Mouse (Mus musculus): ENCODE data around the gene Skor1. TPM values are rescaled to one million over a fixed set of nuclear protein-coding genes. Genes with fewer than 3 reads are reported as not detected.
A peak's percentile ranks its signal among the peaks of the same experiment; 100 is the strongest.

Gene Skor1
- polyA plus RNA-seq, 1 experiment from 2014 or later = 0.35 TPM

DNA sequence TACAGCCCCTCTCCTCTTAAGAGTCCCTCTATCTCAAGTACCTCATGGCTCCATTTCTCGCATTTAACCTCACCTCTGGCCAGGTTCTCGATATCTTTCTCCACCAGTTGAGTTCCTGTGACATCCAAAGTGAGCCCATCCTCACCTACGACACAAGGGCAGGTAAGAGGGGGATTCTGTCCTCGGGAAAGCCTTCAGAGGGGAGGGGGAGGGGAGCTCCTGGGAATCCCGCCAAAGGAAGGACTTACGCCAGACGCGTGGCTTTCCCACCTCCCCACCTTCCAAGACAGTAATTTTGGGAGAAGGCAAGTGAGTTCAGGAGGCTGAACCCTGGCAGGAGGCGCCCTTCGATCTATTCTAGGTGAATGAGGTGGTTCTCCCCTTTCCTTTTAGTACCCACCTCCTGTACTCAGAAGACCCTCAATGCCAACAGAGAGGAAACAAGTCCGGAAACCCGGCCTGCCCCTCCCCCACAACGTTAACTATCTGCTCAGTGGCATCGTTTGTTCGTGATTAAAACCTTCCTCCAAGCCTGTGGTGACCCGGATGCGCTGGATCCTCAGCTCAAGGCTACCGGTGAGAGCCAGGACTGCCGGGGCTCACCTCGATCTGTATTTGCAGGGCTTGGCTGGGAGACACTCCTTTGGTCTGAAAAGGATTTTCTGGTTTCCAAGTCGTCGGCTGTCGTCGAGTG, 7.0 kb downstream of the Skor1 start:
- WGBS = 2% methylated on average over 24 of the region's 24 CpGs
- peaks cover 99% of the 10 kb centered on the region for H3K27me3 ChIP-seq
- H3K4me2 ChIP-seq (replicated peaks) = no peak overlapping the region; the same call in 1 of the 2 replicates
- no peak overlapping the region for H3K27ac ChIP-seq
- H3K9ac ChIP-seq = no peak overlapping the region
- no peaks in the 10 kb centered on the region for H3K9me3 ChIP-seq
- no peak overlapping the region for H3K4me3 ChIP-seq
- H3K4me1 ChIP-seq = peaks cover 41% of the 10 kb centered on the region
- no peak for ATAC-seq (ENCODE audit: insufficient number of reproducible peaks, insufficient read depth, low FRiP score, low TSS enrichment)
- no peaks in the 10 kb centered on the region for H3K36me3 ChIP-seq

- Histone ChIP-seq H3K4me1 (peaks cover 37% of the 10 kb centered on the region), H3K27me3 (peaks cover 97% of the 10 kb centered on the region), H3K27ac (no peak overlapping the region), H3K4me3 (no peak overlapping the region), H3K36me3 (no peaks in the 10 kb centered on the region), H3K9me3 (no peaks in the 10 kb centered on the region), H3K9ac (no peak overlapping the region), H3K4me2 (replicated peaks) (no peak overlapping the region)
- no peak for ATAC-seq (ENCODE audit: insufficient number of reproducible peaks, insufficient read depth, low FRiP score, low TSS enrichment)
- 2% methylated on average over 9 of the region's 9 CpGs for WGBS
These were observed 8.6 kb downstream of the Skor1 start for GRCm38 (mm10) chr9:63140211-63140610.

DNA sequence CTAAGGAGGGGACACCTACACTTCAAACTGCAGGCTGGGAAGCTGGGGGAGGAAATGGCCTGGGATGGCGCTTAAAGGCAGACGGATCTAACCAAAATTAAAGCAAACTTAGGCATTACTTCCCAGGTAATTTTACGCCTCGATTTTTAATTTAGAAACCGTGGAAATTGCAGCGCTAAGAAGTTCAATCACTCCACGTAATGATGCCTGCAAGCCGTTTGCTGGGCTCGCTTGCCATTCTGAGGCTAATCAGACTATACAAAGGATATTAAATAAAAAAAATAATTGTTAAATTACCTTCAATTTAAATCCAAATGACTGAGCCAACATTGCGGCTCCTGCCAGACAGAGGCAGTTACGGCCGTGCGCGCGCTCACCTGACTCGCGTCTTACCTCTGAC, 9.1 kb downstream of the Skor1 start:
- Histone ChIP-seq H3K4me3 (no peak overlapping the region), H3K27me3 (peaks cover 97% of the 10 kb centered on the region), H3K9me3 (no peaks in the 10 kb centered on the region), H3K4me2 (replicated peaks) (no peak overlapping the region), H3K36me3 (no peaks in the 10 kb centered on the region), H3K4me1 (peaks cover 36% of the 10 kb centered on the region), H3K27ac (no peak overlapping the region), H3K9ac (no peak overlapping the region)
- 3% methylated on average over 17 of the region's 17 CpGs for WGBS
- ATAC-seq (ENCODE audit: insufficient number of reproducible peaks, insufficient read depth, low FRiP score, low TSS enrichment) = no peak

- Histone ChIP-seq H3K9me3 (no peaks in the 10 kb centered on the region), H3K4me2 (replicated peaks) (peak overlapping the region; percentile 37), H3K9ac (no peak overlapping the region), H3K27ac (no peak overlapping the region), H3K4me3 (peak overlapping the region; percentile 18), H3K36me3 (no peaks in the 10 kb centered on the region), H3K4me1 (peaks cover 30% of the 10 kb centered on the region), H3K27me3 (peaks cover 97% of the 10 kb centered on the region)
- no peak for ATAC-seq (ENCODE audit: insufficient number of reproducible peaks, insufficient read depth, low FRiP score, low TSS enrichment)
- under 1% methylated on average over 31 of the region's 31 CpGs for WGBS
These were observed 10.2 kb downstream of the Skor1 start for GRCm38 (mm10) chr9:63138481-63138967.

GRCm38 (mm10) chr9:63137615-63137915, 11.2 kb downstream of the Skor1 start:
- H3K36me3 ChIP-seq = no peaks in the 10 kb centered on the region
- peaks cover 89% of the 10 kb centered on the region for H3K27me3 ChIP-seq
- 2% methylated on average over 6 of the region's 6 CpGs for WGBS
- H3K4me1 ChIP-seq = peaks cover 31% of the 10 kb centered on the region
- H3K9me3 ChIP-seq = no peaks in the 10 kb centered on the region
- H3K4me3 ChIP-seq = 0 out of 2 replicates have a peak overlapping the region, but pooled peaks have one; percentile 12
- no peak overlapping the region for H3K27ac ChIP-seq
- no peak overlapping the region for H3K9ac ChIP-seq
- no peak overlapping the region for H3K4me2 ChIP-seq (replicated peaks)
- no peak for ATAC-seq (ENCODE audit: insufficient number of reproducible peaks, insufficient read depth, low FRiP score, low TSS enrichment)

- H3K4me1 ChIP-seq = peaks cover 27% of the 10 kb centered on the region
- H3K27ac ChIP-seq = no peak overlapping the region
- no peak overlapping the region for H3K4me2 ChIP-seq (replicated peaks)
These were observed 11.8 kb downstream of the Skor1 start for GRCm38 (mm10) chr9:63136756-63137614.

DNA sequence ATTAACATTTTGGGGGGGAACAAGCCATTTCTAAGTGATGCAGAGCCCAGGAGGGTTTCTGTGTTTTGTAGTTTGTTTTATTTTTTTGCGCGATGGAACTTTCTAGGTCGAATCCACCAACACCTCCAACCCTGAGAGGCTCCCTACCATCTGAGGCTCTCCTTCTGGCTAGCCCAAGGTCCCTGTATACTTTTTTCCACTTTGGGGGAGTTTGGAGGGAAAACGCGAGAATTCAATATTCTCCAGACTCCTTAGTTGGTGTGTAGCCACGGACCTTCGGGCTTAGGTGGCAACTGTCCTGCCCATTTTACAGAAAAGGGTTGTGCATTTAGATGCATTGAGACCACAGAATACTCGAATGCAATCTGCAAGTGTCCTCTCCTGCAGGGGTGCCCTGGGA, 12.5 kb downstream of the Skor1 start:
- Histone ChIP-seq H3K4me1 (peaks cover 31% of the 10 kb centered on the region), H3K36me3 (no peaks in the 10 kb centered on the region), H3K4me2 (replicated peaks) (no peak overlapping the region; the same call in 1 of the 2 replicates), H3K9ac (no peak overlapping the region), H3K4me3 (no peak overlapping the region), H3K27me3 (peaks cover 76% of the 10 kb centered on the region), H3K9me3 (no peaks in the 10 kb centered on the region), H3K27ac (no peak overlapping the region)
- 6% methylated on average over 8 of the region's 8 CpGs for WGBS
- no peak for ATAC-seq (ENCODE audit: insufficient number of reproducible peaks, insufficient read depth, low FRiP score, low TSS enrichment)

More at GRCm38 (mm10) chr9:63136756-63137614, 11.8 kb downstream of the Skor1 start:
- Histone ChIP-seq H3K9me3 (no peaks in the 10 kb centered on the region), H3K27me3 (peaks cover 83% of the 10 kb centered on the region), H3K9ac (no peak overlapping the region), H3K36me3 (no peaks in the 10 kb centered on the region), H3K4me3 (peak overlapping the region; percentile 12)
- no peak for ATAC-seq (ENCODE audit: insufficient number of reproducible peaks, insufficient read depth, low FRiP score, low TSS enrichment)
- 2% methylated on average over 19 of the region's 19 CpGs for WGBS

- Histone ChIP-seq H3K27me3 (peaks cover 75% of the 10 kb centered on the region), H3K4me3 (peak overlapping the region; percentile 24), H3K36me3 (no peaks in the 10 kb centered on the region), H3K9ac (no peak overlapping the region), H3K9me3 (no peaks in the 10 kb centered on the region), H3K27ac (no peak overlapping the region), H3K4me1 (peaks cover 33% of the 10 kb centered on the region), H3K4me2 (replicated peaks) (peak overlapping the region; percentile 48)
- ATAC-seq (ENCODE audit: insufficient number of reproducible peaks, insufficient read depth, low FRiP score, low TSS enrichment) = no peak
- WGBS = under 1% methylated on average over 16 of the region's 16 CpGs
These were observed 13.0 kb downstream of the Skor1 start for GRCm38 (mm10) chr9:63135801-63136200.

DNA sequence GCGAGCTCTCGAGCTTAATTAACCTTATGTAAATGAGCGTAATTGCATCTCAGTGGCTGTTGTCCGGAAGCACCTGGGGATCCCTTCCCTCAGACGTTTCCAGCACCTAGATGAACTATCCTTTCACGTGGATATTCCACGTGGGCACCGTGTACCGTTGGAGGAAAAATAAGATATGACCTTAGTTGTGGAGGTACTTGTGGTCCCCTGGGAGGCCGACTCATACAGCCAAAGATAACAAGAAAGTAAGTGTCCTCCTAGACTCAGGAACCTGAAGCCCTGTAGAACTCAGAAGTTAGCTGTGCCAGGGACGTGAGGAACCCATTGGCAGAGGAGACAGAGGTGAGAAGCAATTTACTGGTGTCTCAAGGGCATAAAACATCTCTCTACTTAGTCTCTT, 13.4 kb downstream of the Skor1 start:
- WGBS = 2% methylated on average over 11 of the region's 11 CpGs
- H3K9me3 ChIP-seq = no peaks in the 10 kb centered on the region
- peak overlapping the region; percentile 48 for H3K4me2 ChIP-seq (replicated peaks)
- H3K27me3 ChIP-seq = peaks cover 70% of the 10 kb centered on the region
- H3K4me1 ChIP-seq = peaks cover 33% of the 10 kb centered on the region
- ATAC-seq (ENCODE audit: insufficient number of reproducible peaks, insufficient read depth, low FRiP score, low TSS enrichment) = no peak
- no peaks in the 10 kb centered on the region for H3K36me3 ChIP-seq
- no peak overlapping the region for H3K27ac ChIP-seq
- H3K9ac ChIP-seq = no peak overlapping the region
- peak overlapping the region; percentile 24 for H3K4me3 ChIP-seq

- Histone ChIP-seq H3K4me2 (replicated peaks) (peak overlapping the region; percentile 58), H3K9ac (no peak overlapping the region), H3K4me3 (peak overlapping the region; percentile 31), H3K36me3 (no peaks in the 10 kb centered on the region), H3K27me3 (peaks cover 54% of the 10 kb centered on the region), H3K9me3 (no peaks in the 10 kb centered on the region), H3K27ac (no peak overlapping the region), H3K4me1 (peaks cover 27% of the 10 kb centered on the region)
- ATAC-seq (ENCODE audit: insufficient number of reproducible peaks, insufficient read depth, low FRiP score, low TSS enrichment) = no peak
- 19% methylated on average over 6 of the region's 6 CpGs for WGBS
These were observed 15.1 kb downstream of the Skor1 start for GRCm38 (mm10) chr9:63133659-63134058.

DNA sequence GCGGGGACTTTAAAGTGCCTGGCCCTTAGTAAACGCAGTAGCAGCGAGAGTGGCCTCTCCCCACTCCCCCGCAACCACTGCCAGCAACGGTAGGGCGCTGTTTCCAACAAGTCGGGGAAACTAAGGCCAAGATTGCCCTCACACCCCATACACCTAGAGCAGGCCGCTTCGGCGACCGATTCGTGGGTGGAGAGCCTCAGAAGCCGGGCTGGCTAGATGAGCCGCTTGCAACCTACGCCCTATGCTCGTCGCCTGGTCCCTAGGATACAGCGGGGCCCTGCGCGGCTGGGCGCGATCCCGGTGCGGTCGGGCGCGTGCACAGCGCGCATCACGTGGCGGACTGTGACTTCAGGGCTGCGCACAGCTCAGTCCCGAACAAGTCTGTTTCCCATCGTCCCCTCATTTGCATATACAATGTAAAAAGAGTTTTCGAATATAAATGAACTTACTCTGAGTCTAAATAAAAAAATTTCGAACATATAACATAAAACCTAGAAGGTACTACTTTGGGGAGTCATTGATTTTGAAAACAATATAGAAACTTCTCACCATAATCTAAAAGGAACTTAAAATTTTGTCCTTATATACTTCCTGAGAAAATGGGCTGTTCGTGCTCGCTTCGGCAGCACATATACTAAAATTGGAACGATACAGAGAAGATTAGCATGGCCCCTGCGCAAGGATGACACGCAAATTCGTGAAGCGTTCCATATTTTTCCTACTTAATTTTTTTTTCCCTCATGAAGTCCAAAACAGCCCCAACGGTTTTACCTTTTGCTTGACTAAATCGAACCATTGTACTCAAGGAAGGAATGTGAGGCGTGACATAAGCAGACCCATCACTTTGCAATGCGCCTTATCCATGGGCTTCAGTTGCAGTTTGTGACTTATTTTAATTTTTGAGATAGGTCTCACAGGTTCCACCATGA, 15.8 kb downstream of the Skor1 start:
- Histone ChIP-seq H3K27ac (peak overlapping the region; percentile 74), H3K4me1 (peaks cover 23% of the 10 kb centered on the region), H3K36me3 (no peaks in the 10 kb centered on the region), H3K4me2 (replicated peaks) (peak overlapping the region; percentile 72), H3K4me3 (peak overlapping the region; percentile 48), H3K9ac (peak overlapping the region; percentile 66), H3K27me3 (peaks cover 47% of the 10 kb centered on the region), H3K9me3 (no peaks in the 10 kb centered on the region)
- WGBS = under 1% methylated on average over 48 of the region's 48 CpGs
- ATAC-seq (ENCODE audit: insufficient number of reproducible peaks, insufficient read depth, low FRiP score, low TSS enrichment) = peak; percentile 98
